Mouse (Mus musculus) midbrain, embryonic 13.5 days (tissue): Measurements from ENCODE around the gene BC028528. TPM values are rescaled to one million over a fixed set of nuclear protein-coding genes. Genes with fewer than 3 reads are reported as not detected.
"Not testable (repeated sequence)": the region's sequence is repeated elsewhere in the genome, so short reads cannot be mapped to it uniquely, and the experiment has no call there.

Experiments used
- ATAC-seq: fragments of 200-750 bp; cut with Nextera tagmentation; 2 replicates; pipeline ENCODE4 v1.8.0; 2017; ENCODE audit warnings: mild to moderate bottlenecking, moderate TSS enrichment, moderate library complexity
- H3K27ac ChIP-seq: fragments of 300-500 bp; sonication (generic); 2 replicates; pipeline ENCODE4 v1.5.1; 2015; ENCODE audit warnings: inconsistent platforms, mild to moderate bottlenecking, moderate library complexity
- H3K27me3 ChIP-seq: fragments of 300-500 bp; sonication (generic); 2 replicates; pipeline ENCODE4 v1.6.1; 2015; ENCODE audit warnings: mild to moderate bottlenecking, inconsistent platforms
- H3K36me3 ChIP-seq: fragments of 300-500 bp; sonication (generic); 2 replicates; pipeline ENCODE4 v1.6.1; 2015; ENCODE audit warnings: mild to moderate bottlenecking, inconsistent platforms
- H3K4me1 ChIP-seq: fragments of 300-500 bp; sonication (generic); replicated peaks from 2 replicates; pipeline ENCODE4 v1.6.1; 2015; ENCODE audit warnings: inconsistent platforms
- H3K4me2 ChIP-seq: fragments of 300-500 bp; sonication (generic); replicated peaks from 2 replicates; pipeline ENCODE4 v1.6.1; 2015; ENCODE audit warnings: moderate library complexity, mild to moderate bottlenecking, inconsistent platforms
- H3K4me3 ChIP-seq: fragments of 300-500 bp; sonication (generic); replicated peaks from 2 replicates; pipeline ENCODE4 v1.5.1; 2015; ENCODE audit warnings: mild to moderate bottlenecking, inconsistent platforms
- H3K9ac ChIP-seq: fragments of 300-500 bp; sonication (generic); replicated peaks from 2 replicates; pipeline ENCODE4 v1.6.1; 2015; ENCODE audit warnings: mild to moderate bottlenecking, inconsistent platforms
- H3K9me3 ChIP-seq: fragments of 300-500 bp; sonication (generic); 2 replicates; pipeline ENCODE4 v1.6.1; 2016; ENCODE audit warnings: mild to moderate bottlenecking, inconsistent platforms
- WGBS: fragments of 180-500 bp; shearing (Covaris S2); methylation state at CpG from one replicate; pipeline ENCODE4 v1.1.7; 2015; 5-methylcytosine and 5-hydroxymethylcytosine counted together
- polyA plus RNA-seq: library from polyadenylated mRNA; unstranded; fragments of >200 nt; fragmentation: Nextera tagmentation; extraction: Ambion mirVana; gene quantifications from 2 replicates; pipeline ENCODE4 v1.2.1, GENCODE M21; 2015

Gene BC028528
- polyA plus RNA-seq, 1 experiment from 2014 or later, result 14.4 TPM

GRCm38 (mm10) chr3:95903753-95904502 lies 12.1 kb upstream of the BC028528 start:
- Histone ChIP-seq H3K4me2 (peak overlapping the region; percentile 73), H3K27ac (no peak overlapping the region), H3K36me3 (no peaks in the 10 kb centered on the region), H3K4me3 (peak overlapping the region; percentile 37), H3K4me1 (peaks cover 28% of the 10 kb centered on the region), H3K9me3 (no peaks in the 10 kb centered on the region), H3K9ac (peak overlapping the region; percentile 59), H3K27me3 (peaks cover 40% of the 10 kb centered on the region)
- 2% methylated on average over 15 of the region's 15 CpGs for WGBS
- ATAC-seq, result peak; percentile 19

GRCm38 (mm10) chr3:95902643-95903042 lies 10.8 kb upstream of the BC028528 start:
- Histone ChIP-seq H3K27me3 (peaks cover 34% of the 10 kb centered on the region), H3K9ac (0 out of 2 replicates have a peak overlapping the region, but pooled peaks have one; percentile 16), H3K9me3 (no peaks in the 10 kb centered on the region), H3K4me2 (peak overlapping the region; percentile 20; the same call in 1 of the 2 replicates), H3K27ac (no peak overlapping the region), H3K4me1 (peaks cover 28% of the 10 kb centered on the region), H3K4me3 (no peak overlapping the region), H3K36me3 (peaks cover 4% of the 10 kb centered on the region; the same call in 1 of the 2 replicates)
- ATAC-seq, result no peak
- WGBS, result 50% methylated on average over 6 of the region's 6 CpGs

- Histone ChIP-seq H3K4me3 (no peak overlapping the region), H3K27me3 (peaks cover 31% of the 10 kb centered on the region), H3K9ac (0 out of 2 replicates have a peak overlapping the region, but pooled peaks have one; percentile 16), H3K4me1 (peaks cover 28% of the 10 kb centered on the region), H3K4me2 (no peak overlapping the region), H3K27ac (no peak overlapping the region), H3K9me3 (no peaks in the 10 kb centered on the region), H3K36me3 (peaks cover 6% of the 10 kb centered on the region; the same call in 1 of the 2 replicates)
- no peak for ATAC-seq
Observed at GRCm38 (mm10) chr3:95902373-95902625, 10.5 kb upstream of the BC028528 start.

- Histone ChIP-seq H3K9me3 (no peaks in the 10 kb centered on the region), H3K36me3 (peaks cover 6% of the 10 kb centered on the region; the same call in 1 of the 2 replicates), H3K4me3 (no peak overlapping the region), H3K27ac (no peak overlapping the region), H3K4me1 (peaks cover 28% of the 10 kb centered on the region), H3K27me3 (peaks cover 28% of the 10 kb centered on the region), H3K9ac (no peak overlapping the region), H3K4me2 (no peak overlapping the region)
- 68% methylated on average over 9 of the region's 9 CpGs for WGBS
- no peak for ATAC-seq
Observed at GRCm38 (mm10) chr3:95901616-95902372, 10.0 kb upstream of the BC028528 start.

- H3K9ac ChIP-seq, result 0 out of 2 replicates have a peak overlapping the region, but pooled peaks have one; percentile 2
- H3K4me2 ChIP-seq, result no peak overlapping the region
- no peaks in the 10 kb centered on the region for H3K9me3 ChIP-seq
- peaks cover 6% of the 10 kb centered on the region; the same call in 1 of the 2 replicates for H3K36me3 ChIP-seq
- no peak overlapping the region for H3K4me3 ChIP-seq
- no peak overlapping the region for H3K27ac ChIP-seq
- WGBS, result 75% methylated on average over 13 of the region's 13 CpGs
- H3K4me1 ChIP-seq, result peaks cover 24% of the 10 kb centered on the region
- peaks cover 24% of the 10 kb centered on the region for H3K27me3 ChIP-seq
- no peak for ATAC-seq
Observed at GRCm38 (mm10) chr3:95899800-95900524, 8.2 kb upstream of the BC028528 start.

- H3K36me3 ChIP-seq, H3K9me3 ChIP-seq, H3K27ac ChIP-seq, H3K4me3 ChIP-seq, H3K9ac ChIP-seq, ATAC-seq: not testable (repeated sequence)
- Histone ChIP-seq H3K4me1 (peaks cover 29% of the 10 kb centered on the region), H3K4me2 (peak overlapping the region; percentile 84), H3K27me3 (0 out of 2 replicates have a peak, but pooled peaks cover 10% of the 10 kb centered on the region)
- WGBS, result 84% methylated on average over 7 of the region's 7 CpGs
Observed at GRCm38 (mm10) chr3:95895501-95895900, 3.7 kb upstream of the BC028528 start.

- Histone ChIP-seq H3K9ac (peak overlapping the region; percentile 82), H3K27me3 (0 out of 2 replicates have a peak, but pooled peaks cover 10% of the 10 kb centered on the region), H3K4me2 (peak overlapping the region; percentile 84), H3K4me1 (peaks cover 29% of the 10 kb centered on the region), H3K9me3 (no peaks in the 10 kb centered on the region), H3K36me3 (peaks cover 6% of the 10 kb centered on the region; the same call in 1 of the 2 replicates), H3K4me3 (peak overlapping the region; percentile 67), H3K27ac (peak overlapping the region; percentile 42)
- 17% methylated on average over 16 of the region's 16 CpGs for WGBS
- ATAC-seq, result 0 out of 2 replicates have a peak, but pooled peaks have one; percentile 4
Observed at GRCm38 (mm10) chr3:95894317-95895160, 2.7 kb upstream of the BC028528 start.

- ATAC-seq, result peak; percentile 99
- under 1% methylated on average over 24 of the region's 43 CpGs for WGBS
Observed at GRCm38 (mm10) chr3:95893606-95894316, 2.0 kb upstream of the BC028528 start, which contains the start of gene Aph1a. Gene Aph1a, plus strand, starts transcription at chr3:95893969.

GRCm38 (mm10) chr3:95893126-95893525 lies 1.3 kb upstream of the BC028528 start:
- peaks cover 29% of the 10 kb centered on the region for H3K4me1 ChIP-seq
- WGBS, result 29% methylated on average over 7 of the region's 7 CpGs
- peak overlapping the region; percentile 49 for H3K27ac ChIP-seq
- peak overlapping the region; percentile 51 for H3K4me2 ChIP-seq
- H3K9ac ChIP-seq, result peak overlapping the region; percentile 15; the same call in 1 of the 2 replicates
- ATAC-seq, result no peak
- H3K27me3 ChIP-seq, result 0 out of 2 replicates have a peak, but pooled peaks cover 10% of the 10 kb centered on the region
- H3K4me3 ChIP-seq, result peak overlapping the region; percentile 67
- no peaks in the 10 kb centered on the region for H3K9me3 ChIP-seq
- H3K36me3 ChIP-seq, result peaks cover 6% of the 10 kb centered on the region; the same call in 1 of the 2 replicates

More at GRCm38 (mm10) chr3:95893606-95894316, 2.0 kb upstream of the BC028528 start, which contains the start of gene Aph1a:
- H3K4me2 ChIP-seq, result peak within 1 kb of the TSS; percentile 84
- peaks cover 29% of the 10 kb centered on the region for H3K4me1 ChIP-seq
- not testable (repeated sequence) for H3K9me3 ChIP-seq, H3K36me3 ChIP-seq
- H3K4me3 ChIP-seq, result peak within 1 kb of the TSS; percentile 67
- H3K27ac ChIP-seq, result peak within 1 kb of the TSS; percentile 49
- H3K27me3 ChIP-seq, result 0 out of 2 replicates have a peak, but pooled peaks cover 10% of the 10 kb centered on the region
- peak within 1 kb of the TSS; percentile 82 for H3K9ac ChIP-seq
